Mouse (Mus musculus) cerebellum, adult 8-10 months (tissue): ENCODE measurements around the gene Cys1.
"Not testable (repeated sequence)": the region's sequence is repeated elsewhere in the genome, so short reads cannot be mapped to it uniquely, and the experiment has no call there.

Experiments used
- DNase-seq: peaks from one replicate; pipeline ENCODE4 v3.0.0; 2022

Gene Cys1

DNA sequence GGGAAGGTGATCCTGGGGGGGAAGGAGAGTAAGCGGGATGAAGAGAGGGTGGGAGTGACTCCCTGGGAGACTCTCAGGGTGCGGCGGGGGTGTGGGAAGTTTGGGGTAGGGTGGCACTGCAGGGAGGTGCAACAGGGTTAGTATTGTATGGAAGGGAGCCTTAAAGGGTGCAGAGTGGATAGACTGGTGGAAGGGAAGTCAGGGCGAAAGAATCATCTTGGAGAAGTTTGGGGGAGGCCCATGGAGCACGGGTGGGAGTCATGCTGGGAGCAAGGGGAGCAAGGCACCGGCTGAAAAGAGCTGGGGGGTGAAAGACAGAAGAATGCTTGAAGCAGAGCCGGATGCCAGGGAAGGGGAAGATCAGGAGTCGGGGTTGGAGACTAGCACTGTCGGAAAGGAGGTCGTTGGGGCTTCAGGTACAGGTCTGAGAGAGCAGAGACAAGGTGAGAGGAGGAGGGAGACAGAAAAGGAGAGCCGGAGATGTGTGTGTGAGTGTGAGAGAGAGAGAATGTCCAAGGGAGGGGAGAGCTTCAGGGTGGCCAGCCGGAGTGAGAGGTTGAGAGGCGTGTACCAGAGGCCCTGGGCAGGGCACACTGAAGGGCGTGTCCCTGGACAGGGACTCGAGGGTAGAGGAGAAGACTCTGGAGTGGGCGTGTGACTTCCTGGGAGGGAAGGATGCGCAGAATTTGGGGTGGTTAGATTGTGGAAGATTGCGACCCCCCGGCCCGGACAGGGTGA, at the start of gene Cys1:
TSS of gene Cys1 (minus strand) at position 528 of the 738 bp plus-strand sequence.
- DNase-seq, result no peak

DNA sequence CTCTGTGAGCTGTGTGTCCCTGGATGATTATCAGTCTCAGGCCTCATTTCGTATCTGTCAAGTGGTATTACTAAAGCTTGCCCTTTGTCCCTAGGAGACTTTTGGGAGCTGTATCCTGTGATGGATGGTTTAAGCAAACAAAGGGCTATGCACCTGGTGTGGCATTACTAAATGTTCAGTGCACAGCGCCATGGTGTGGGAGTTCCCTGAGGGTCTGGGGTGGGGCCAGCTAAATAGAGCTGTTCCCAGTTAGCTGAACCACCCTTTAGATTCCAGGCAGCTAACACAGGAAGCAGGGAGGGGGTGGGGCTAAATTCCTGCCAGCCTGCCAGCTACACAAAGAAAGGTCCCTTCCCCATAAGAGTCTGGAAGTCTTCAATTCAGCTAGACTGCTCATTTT, 42.8 kb upstream of the Cys1 start:
- no peak for DNase-seq

DNA sequence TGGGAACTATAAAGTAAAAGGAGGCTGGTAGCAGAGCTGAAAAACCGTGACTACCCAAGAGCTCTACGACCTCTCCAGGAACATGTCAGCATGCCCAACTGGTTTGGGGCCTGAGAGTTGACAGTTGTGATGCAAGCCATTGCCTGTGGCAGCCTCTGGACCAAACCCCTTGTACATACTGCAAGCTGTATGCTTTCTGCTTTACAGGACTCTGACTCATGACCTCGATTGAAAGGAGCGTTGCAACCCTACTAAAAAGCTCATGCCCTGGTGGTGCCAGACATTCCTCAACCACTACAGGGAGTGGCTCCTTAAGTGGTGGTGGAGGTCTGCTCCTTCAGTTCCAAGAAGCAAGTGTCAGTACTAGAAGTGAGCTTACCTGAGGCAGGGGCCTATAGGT, 42.2 kb upstream of the Cys1 start:
- no peak for DNase-seq

DNA sequence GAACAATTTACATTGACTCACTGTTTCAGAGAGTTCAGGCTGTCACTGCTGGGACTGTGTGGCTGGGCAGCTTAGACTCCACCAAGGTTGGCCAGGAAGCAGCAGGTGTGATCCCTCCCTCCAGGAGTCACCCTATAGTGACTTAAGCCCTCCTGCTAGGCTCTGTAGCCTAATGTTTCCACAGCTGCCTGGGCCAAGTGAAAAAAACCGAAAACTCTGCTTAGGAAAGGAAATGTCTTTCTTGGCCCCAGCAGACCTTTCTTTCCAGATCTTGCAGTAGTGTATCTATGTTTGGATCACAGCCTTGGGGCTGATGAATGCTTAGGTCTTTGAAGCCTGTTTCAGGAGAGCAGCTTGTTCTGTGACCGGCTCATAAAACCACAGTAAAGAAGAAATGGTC, 41.8 kb upstream of the Cys1 start:
- no peak for DNase-seq

DNA sequence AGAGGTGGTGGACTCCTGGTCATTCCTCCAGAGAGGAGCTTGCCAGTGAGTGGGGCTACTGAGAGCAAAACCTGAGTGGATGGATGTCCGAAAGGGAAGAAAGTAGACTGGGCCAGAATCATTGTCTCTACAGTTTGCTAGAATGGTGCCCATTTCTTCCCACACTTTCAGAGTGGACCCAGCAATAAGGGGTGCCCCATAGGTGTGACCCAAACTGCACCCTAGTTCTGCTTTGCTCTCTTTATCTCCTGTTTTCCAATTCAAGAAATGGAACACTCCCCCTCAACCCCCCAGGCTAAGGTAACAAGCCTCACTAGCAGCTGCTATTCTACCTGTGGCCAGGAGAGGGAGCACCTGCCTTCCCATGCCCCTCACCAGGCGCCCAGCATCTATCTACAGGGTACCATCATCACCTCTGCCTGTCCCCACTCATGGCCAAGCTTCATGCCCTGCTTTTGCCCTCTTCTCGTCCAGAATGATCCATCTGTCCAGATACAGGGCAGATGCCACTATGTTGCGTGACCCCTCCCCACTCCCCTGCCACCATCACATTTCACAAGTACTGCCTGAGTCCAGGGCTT, 35.2 kb upstream of the Cys1 start:
- peak; percentile 28 for DNase-seq

DNA sequence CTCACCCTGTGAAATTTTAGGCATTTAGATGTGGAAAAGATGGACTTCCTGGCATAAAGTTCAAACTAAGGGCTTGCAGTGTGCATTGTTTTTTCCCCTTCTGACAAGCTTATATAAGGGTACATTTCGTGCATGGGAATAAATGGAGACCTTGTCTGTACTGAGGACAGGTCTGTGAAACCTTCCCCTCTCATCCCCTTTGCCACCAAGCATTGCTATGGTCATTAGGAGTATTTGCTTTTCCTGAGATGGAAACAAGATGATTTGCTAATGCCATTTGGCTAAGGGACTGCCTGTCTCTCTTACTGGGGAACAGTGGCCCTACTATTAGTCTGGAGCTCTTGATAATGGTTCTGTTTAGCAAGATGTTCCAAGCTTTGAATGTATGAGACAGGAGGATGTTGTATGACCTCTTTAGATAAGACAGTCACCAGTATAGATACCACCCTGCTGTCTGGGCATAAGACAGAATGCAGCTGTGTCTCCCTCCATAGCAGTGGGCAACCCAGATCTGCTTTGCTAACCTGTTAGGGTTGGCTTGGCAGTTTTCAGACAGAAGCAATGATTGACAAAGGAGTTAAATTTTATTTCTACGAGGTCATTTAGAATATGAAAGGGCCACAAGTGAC, 33.8 kb upstream of the Cys1 start:
- no peak for DNase-seq

DNA sequence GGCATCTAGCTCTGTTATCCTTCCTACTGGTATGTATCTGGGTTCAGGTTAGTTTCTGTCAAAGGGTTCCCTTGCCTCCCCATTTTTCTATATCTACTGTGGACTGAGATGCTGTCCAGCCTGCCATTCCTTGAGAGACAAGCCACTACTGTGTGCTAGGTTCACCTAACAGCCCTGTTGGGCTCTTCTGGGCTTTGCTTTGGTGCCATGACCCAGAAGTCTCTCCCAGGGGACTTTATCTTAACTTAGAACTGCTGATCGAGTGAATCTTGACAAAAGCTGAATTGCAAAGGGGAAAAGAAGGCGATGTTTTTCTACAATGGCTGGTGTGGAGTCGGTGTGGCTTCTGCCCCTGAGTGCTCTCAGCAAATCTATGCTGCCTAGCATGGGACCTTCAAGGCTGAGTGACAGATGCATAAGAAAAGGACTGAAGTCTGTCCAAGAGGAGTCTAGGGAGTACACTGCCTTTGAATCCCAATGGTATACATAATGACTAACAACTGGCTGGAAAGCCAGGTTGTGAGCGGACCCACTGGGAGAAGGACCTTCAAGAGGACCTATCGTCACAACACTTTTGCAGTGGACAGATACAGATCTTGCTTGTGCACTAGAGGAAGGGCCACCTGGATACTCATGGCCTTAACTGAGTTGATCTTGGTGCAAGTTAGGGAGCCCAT, 33.1 kb upstream of the Cys1 start:
- no peak for DNase-seq

DNA sequence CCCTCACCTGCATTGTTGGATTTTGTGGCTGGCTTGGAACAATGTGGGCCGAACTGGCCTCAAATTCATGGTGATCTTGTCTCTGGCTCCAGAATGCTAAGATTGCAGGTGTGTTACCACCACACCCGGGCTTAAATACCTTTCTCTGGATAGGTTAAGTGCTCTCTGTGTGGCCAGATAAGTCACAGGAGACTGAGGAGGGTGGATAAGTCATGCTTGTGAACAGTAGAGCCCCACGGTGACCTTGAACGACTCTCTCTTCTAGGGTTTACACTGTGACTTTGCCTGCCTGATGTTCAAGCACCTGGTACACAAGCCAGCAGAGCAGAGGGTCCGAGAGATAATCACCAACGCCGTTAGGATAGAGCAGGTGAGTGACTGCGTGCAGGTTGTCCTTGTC, 30.8 kb upstream of the Cys1 start:
- no peak for DNase-seq

DNA sequence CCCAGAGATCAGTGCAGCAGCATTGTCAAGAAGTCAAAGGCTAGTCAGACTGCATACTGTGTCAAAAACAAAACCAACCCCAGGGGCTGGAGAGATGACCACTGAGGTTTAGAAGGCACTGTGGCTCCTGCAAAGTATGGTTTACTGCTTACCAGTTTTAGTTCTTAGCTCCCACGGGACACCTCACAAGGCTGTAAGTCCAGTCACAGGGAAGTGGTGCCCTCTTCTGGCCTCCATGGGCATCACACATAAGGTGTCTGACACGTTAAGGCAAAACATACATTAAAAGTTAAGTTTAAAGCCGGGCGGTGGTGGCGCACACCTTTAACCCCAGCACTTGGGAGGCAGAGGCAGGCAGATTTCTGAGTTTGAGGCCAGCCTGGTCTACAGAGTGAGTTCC, 29.1 kb upstream of the Cys1 start:
- DNase-seq, result no peak

DNA sequence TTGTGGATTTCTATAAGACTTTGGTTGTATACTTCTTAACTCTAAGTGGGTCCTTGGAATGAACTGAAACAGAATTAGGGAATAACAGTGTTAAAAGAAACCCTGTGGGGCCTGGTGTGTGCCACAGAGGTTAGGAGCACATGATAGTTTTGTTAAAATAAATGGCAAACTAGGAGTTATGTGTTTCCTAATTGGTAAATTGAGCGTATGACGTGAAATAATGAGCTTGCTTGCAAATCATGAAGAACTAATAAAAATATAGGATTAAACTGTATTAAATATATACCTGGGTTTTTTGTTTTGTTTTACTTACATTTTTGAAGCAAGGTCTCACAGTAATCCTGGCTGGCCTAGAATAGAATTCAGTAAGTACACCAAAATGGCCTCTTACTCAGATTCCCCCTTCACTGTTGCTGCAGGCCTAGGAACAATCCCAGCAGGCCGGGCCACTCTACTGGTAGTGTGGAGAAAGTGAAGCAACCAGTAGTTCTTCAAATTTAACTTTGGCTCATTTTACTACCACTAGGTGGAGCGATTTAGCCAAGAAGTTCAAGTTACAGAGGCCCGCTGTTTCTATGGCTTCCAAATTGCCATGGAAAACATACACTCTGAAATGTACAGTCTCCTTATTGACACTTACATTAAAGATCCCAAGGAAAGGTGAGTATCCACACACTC, 28.4 kb upstream of the Cys1 start:
- DNase-seq, result peak; percentile 44

DNA sequence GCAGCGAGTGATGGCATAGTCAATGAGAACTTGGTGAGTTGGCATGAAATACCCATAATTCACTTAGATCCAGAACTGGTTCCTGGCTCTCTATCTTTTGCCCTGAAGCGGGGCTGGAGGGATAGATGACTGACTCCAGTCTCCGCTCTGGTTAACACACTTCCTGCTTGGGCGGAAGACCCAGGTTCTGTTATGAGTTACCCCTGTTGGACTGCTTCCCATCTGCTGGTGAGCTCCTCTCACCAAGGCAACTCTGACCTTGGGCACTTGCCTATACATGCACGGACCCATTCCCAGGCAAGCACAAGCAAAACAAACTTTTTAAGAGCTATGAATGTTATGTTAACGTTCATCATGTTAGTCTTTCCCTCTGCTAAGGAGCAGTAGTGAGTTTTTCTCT, 27.8 kb upstream of the Cys1 start:
- DNase-seq, result no peak

DNA sequence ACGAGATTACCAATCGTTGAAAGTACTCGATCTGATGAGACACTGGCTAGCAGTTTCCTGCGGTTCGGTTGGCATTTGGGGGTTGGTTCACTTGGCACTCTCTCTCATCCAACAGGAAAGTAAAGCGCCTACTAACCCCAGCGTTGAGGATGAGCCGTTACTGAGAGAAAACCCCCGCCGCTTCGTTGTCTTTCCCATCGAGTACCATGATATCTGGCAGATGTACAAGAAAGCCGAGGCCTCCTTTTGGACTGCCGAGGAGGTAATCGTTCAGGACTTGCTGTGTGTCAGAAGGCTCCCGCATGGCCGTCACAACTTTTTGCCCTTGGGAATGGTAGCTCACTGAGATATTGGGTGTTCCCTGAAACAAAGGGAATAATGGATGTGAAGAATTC, 27.2 kb upstream of the Cys1 start:
- DNase-seq, result no peak

DNA sequence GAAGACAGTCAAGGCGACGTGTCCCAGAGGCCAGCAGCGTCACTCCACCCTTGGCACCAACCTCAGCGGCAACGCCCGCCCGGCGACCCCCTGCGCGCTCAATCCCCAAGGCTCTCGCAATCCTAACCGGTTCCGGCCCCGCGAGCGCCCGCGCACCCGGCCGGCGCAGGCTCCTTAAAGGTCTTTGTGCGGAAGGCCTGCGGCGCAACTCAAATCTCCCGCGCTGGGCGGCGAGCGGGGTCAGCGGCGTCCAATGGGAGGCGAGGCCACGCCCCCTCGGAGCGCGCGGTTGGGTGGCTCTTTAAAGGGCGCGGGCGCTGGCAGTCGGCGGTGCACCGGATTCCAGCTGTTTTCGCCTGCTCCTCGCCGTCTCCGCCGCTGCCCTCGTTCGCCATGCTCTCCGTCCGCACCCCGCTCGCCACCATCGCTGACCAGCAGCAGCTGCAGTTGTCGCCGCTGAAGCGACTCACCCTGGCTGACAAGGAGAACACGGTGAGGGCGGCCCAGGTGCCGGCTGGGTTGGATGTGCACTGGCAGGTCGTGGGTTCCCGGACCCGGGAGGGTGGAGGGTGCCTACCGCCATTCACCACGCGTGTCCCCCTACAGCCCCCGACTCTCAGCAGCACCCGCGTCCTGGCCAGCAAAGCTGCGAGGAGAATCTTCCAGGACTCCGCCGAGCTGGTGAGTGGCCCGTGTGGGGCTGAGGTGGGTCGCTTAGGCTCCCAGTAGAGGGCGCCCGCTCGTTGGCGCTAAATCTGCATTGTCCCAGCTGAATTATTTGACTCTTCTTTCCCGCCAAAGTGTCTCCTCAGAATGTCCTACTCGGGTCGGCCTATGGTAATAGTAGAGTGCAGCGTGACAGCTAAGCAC, 26.6 kb upstream of the Cys1 start, which contains the start of gene Rrm2:
TSS of gene Rrm2 (plus strand) at position 288 of the 870 bp plus-strand sequence.
- peak; percentile 86 for DNase-seq

DNA sequence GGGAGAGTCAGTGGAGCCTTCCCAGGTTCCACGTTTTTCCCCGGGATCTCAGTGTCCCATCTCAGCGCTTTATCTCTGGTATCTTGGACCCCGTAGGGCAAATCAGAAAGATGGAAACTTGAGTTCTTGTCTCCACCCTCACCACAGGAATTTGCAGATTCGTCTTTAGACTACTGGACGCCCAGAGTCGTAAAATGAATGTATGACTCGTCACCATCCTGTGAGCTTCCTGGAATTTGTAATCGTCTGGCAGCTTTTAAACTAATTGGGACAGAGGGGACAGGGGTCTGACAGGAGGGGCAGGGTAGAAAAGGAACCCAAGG, 25.8 kb upstream of the Cys1 start:
- no peak for DNase-seq

DNA sequence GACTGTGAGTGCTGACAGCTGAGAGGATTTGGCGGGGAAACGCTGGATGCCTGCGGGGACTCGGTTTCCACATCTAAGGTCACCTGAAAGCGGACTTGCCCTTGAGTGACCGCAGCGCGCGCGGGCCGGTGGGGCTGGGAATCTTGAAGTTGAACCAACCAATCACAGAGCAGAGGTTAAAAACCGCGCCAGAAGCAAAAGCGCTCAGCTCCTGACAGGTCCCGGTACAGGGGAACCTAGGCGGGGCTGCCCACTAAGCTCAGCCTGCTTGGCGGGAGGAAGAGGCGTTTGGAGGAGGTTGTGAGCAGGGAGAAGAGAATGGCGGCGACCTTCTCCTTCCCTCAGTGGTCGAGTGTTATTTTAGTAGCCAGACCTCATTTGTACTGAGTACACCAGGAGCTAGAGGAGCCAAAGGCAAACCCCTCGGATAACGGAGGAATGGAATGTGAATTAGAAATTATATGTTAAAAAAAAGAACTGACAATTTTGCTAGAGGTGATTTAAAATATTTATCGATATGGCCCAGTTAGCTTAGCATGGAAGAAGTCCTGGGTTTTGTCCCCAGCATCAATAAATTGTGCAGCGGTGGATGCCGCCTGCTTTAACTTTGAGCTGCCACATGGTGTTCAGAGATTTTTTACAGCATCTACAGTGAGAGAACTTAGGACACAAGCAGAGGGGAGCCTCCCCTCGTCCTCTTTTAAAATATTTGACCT, 25.3 kb upstream of the Cys1 start:
- DNase-seq, result no peak

DNA sequence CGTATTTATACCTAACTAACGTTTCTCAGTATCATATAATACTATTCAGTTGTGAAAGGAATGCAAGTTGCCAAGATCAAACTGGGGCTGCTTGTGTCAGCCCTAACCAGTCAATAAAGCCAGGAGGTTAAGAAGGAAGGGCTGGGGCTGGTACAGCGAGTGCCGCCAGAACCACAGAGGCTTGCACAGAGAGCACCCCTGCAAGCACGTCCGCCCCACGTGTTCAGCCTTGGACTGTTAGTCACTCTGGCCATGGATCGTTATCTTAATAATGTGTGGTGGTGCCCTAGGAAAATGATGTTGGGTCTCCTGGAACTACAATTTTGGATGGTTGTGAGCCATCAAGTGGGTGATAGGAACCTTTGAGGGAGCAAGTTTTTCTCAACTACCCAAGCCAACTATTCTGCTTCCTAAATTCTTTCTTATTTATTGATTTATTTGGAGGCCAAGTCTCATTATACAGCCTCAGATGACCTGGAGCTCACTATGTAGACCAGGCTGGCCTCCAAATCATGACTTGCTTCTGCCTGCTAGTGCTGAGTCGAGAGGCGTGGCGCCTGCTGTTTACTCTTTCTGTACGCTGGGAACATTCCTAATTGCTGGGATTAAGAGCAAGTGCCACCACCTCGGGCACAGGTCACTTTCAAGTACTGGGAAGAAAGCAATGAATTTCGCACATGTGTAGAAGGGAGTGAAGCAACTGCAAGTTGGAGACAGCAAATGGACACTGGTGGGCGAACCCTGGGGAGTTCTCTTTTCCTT, 24.1 kb upstream of the Cys1 start:
- DNase-seq, result no peak

DNA sequence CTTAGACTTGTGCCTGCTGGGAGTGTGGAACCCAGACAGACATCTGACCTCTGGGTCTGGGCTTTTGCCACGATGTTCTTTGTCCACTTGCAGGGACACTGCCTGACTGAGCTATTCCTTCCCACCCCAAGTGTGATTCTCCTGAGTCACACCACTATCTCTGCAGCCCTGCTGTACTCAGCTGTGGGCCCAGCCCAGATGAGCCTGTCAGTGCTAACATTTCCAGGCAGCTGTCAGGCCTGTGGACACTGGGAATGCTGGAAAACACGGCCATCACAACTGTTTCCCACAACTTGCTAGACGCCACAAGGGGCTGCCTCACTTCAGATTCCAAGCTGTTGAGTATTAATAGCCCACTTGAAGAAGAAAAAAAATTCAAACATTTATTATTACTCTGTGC, 21.4 kb upstream of the Cys1 start:
- DNase-seq, result no peak

DNA sequence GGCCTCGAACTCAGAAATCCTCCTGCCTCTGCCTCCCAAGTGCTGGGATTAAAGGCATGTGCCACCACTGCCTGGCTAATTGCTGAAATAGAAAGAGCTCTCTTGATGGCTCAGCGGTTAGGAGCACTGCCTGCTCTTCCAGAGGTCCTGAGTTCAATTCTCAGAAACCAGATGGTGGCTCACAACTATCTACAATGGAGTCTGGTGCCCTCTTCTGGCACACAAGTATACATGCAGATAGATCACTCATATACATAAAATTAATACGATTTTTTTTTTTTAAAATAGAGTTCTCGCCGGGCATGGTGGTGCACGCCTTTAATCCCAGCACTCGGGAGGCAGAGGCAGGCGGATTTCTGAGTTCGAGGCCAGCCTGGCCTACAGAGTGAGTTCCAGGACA, 20.0 kb upstream of the Cys1 start:
- not testable (repeated sequence) for DNase-seq

DNA sequence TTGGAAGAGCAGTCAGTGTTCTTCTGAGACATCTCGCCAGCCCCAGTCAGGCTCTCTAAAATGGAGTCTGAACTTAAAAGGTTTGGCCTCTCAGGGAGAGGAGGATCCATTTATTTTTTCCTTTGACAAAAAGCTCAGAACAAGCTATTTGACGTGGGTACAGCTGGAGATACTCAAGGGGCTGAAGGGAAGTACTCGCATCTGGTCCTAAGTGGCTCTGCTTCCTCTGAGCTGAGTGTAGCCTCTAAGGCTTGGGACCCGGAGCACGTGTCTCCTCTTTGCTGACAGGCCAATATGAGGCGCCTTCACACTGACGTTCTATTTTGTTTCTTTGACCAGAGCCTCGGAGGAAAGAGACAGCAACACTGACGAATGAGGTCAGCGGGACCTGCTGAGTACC, 18.0 kb upstream of the Cys1 start:
- no peak for DNase-seq

DNA sequence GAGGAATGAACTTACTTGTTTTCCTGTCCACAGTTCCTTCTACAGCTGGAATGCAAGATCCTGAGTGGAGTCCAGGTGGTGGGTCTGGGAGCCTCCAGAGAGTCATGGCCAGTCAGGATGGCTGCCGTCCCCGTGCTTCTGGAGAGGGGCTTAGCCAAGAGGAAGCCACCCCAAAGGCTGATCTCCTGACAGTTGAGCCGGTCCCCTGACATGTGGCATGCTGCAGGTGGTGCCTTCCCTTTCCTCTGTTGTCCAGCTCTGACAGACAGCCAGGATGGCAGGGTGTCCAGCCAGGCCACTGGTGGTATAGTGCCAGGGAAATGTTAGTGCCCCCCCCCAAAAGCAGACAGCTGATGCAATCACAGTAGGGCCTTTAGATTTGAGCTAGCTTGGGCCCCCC, 16.9 kb upstream of the Cys1 start:
- DNase-seq, result no peak
